Mouse (Mus musculus) forebrain, embryonic 11.5 days (tissue): ENCODE results near the gene Magi1. TPM values are rescaled to one million over a fixed set of nuclear protein-coding genes. Genes with fewer than 3 reads are reported as not detected.

ENCODE experiments used
- ATAC-seq: fragments of 200-750 bp; cut with Nextera tagmentation; replicated peaks from 2 replicates; pipeline ENCODE4 v1.8.0; 2017; ENCODE audit warnings: moderate TSS enrichment; ENCODE audit not compliant: low FRiP score
- DNase-seq: peaks from one replicate; pipeline ENCODE4 v3.0.0-alpha.2; 2017; ENCODE audit warnings: low spot score
- H3K27ac ChIP-seq: fragments of 300-500 bp; sonication (generic); 2 replicates; pipeline ENCODE4 v1.5.1; 2014; ENCODE audit warnings: low read depth, low read length
- H3K27me3 ChIP-seq: fragments of 300-500 bp; sonication (generic); 2 replicates; pipeline ENCODE4 v1.6.1; 2014; ENCODE audit warnings: mild to moderate bottlenecking, low read length, mixed read lengths; ENCODE audit not compliant: control insufficient read depth, insufficient read depth
- H3K36me3 ChIP-seq: fragments of 300-500 bp; sonication (generic); 2 replicates; pipeline ENCODE4 v1.6.1; 2014; ENCODE audit warnings: mild to moderate bottlenecking, low read length, moderate library complexity, mixed read lengths; ENCODE audit not compliant: control insufficient read depth, insufficient read depth
- H3K4me1 ChIP-seq: fragments of 300-500 bp; sonication (generic); replicated peaks from 2 replicates; pipeline ENCODE4 v1.6.1; 2014; ENCODE audit warnings: low read length, mixed read lengths; ENCODE audit not compliant: control insufficient read depth, insufficient read depth
- H3K4me2 ChIP-seq: fragments of 300-500 bp; sonication (generic); 2 replicates; pipeline ENCODE4 v1.6.1; 2014; ENCODE audit warnings: low read depth, mild to moderate bottlenecking, low read length, moderate library complexity, mixed read lengths; ENCODE audit not compliant: severe bottlenecking
- H3K4me3 ChIP-seq: fragments of 300-500 bp; sonication (generic); 2 replicates; pipeline ENCODE4 v1.5.1; 2014; ENCODE audit warnings: low read depth, low read length
- H3K9ac ChIP-seq: fragments of 300-500 bp; sonication (generic); 2 replicates; pipeline ENCODE4 v1.6.1; 2014; ENCODE audit warnings: low read length
- H3K9me3 ChIP-seq: fragments of 300-500 bp; sonication (generic); 2 replicates; pipeline ENCODE4 v1.6.1; 2016; ENCODE audit warnings: low read length, mixed read lengths; ENCODE audit not compliant: control insufficient read depth
- WGBS: fragments of 180-500 bp; shearing (Covaris S2); extraction: QIAGEN DNeasy Blood & Tissue Kit; methylation state at CpG from one replicate; pipeline ENCODE4 v1.1.7; 2014; 5-methylcytosine and 5-hydroxymethylcytosine counted together
- polyA plus RNA-seq: library from polyadenylated mRNA; unstranded; fragments of >200 nt; fragmentation: Nextera tagmentation; extraction: Ambion mirVana; gene quantifications from 2 replicates; pipeline ENCODE4 v1.2.1, GENCODE M21; 2014

The Magi1 gene
- polyA plus RNA-seq, 1 experiment from 2014 or later: 44.3 TPM

DNA sequence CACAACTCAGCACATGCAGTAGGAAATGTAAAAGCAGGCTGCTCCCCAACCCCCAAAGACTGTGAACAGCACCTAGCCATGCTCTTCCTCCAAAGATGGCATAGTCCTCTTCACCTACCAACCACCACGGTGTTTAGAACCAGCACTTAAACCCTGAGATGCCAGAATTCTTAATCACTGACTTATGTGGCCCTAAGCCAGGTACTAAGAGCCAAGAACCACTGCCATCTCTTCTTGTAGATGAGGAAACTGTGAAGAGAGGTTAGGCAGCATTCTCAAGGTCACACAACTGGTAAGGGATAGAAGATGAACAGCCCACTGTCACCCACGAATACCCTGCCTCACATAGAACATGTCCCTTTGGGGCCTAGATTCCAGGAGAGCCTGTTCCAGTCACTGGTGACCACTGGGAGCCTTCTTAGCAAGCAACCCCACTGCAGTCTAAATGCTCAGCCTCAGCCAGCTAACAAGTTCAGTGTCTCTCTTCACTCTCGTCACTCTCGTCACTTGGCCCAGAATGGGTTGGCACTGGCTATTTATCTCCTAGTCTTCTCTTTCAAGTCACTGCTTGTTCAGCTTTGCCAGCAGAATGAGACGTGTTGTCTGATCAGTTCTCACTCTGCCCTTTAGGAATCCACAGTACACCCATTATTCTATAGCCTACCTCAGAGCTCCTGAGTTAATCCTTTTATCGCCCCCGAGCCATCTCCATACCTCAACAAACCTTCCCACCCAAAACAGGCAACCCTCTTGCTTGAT lies 19.4 kb downstream of the Magi1 start:
- no peaks in the 10 kb centered on the region for H3K4me1 ChIP-seq
- H3K27me3 ChIP-seq: no peaks in the 10 kb centered on the region
- no peak overlapping the region for H3K4me3 ChIP-seq
- H3K9ac ChIP-seq: no peak overlapping the region
- 78% methylated on average over 7 of the region's 7 CpGs for WGBS
- no peak overlapping the region for H3K27ac ChIP-seq
- DNase-seq (no peak), ATAC-seq (no peak)
- no peaks in the 10 kb centered on the region for H3K36me3 ChIP-seq
- H3K9me3 ChIP-seq: no peaks in the 10 kb centered on the region
- H3K4me2 ChIP-seq: no peak overlapping the region

DNA sequence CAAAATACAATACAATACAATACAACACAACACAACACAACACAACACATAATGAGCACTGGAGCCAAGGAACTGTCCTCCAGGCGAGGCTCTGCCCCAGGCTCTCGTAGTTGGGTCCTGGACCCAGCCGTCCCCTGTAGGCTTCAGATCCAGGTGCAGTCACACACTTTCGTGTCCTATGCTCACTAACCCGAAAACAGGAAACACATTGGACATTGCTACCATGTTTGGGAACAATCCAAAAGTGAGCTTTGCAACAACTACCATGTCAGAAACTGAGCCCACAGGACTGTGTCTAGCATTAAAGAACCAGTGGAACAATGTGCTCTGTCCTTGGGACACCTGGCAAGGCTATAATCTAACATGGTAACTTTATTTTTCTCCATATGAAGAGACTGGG lies 22.9 kb downstream of the Magi1 start:
- Histone ChIP-seq H3K27ac (no peak overlapping the region), H3K4me1 (peaks cover 3% of the 10 kb centered on the region)
- 96% methylated on average over 5 of the region's 5 CpGs for WGBS

GRCm38 (mm10) chr6:94259981-94260380 lies 23.7 kb downstream of the Magi1 start:
- 98% methylated on average over 2 of the region's 2 CpGs for WGBS

More for the DNA sequence above, 22.9 kb downstream of the Magi1 start:
- Histone ChIP-seq H3K4me3 (no peak overlapping the region), H3K27me3 (no peaks in the 10 kb centered on the region), H3K9me3 (no peaks in the 10 kb centered on the region), H3K36me3 (no peaks in the 10 kb centered on the region), H3K4me2 (no peak overlapping the region), H3K9ac (no peak overlapping the region)
- DNase-seq (no peak), ATAC-seq (no peak)

DNA sequence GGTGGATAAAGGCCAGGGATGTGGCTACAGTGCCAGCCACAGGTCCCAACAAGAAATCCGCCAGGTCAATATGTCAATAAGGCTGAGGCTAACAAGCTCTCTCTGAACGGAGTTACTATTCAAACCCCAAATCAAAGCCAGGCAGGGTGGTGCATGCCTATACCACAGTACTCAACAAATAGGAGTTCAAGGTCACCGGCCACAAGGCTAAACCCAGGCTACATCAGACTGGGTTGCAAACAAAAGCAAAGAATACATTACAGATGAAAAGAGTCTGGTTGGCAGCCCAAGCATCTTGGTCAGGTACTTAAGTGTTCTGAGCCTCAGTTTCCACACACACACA lies 25.9 kb downstream of the Magi1 start:
- Histone ChIP-seq H3K27me3 (no peaks in the 10 kb centered on the region), H3K4me1 (peaks cover 6% of the 10 kb centered on the region), H3K9ac (no peak overlapping the region), H3K4me2 (no peak overlapping the region), H3K9me3 (no peaks in the 10 kb centered on the region), H3K27ac (no peak overlapping the region), H3K4me3 (no peak overlapping the region), H3K36me3 (no peaks in the 10 kb centered on the region)
- ATAC-seq (no peak), DNase-seq (no peak)
- WGBS: 72% methylated on average over 3 of the region's 3 CpGs

More at GRCm38 (mm10) chr6:94259981-94260380, 23.7 kb downstream of the Magi1 start:
- no peak overlapping the region for H3K4me2 ChIP-seq
- H3K9ac ChIP-seq: no peak overlapping the region
- no peaks in the 10 kb centered on the region for H3K27me3 ChIP-seq
- H3K27ac ChIP-seq: no peak overlapping the region
- no peak for DNase-seq
- H3K9me3 ChIP-seq: no peaks in the 10 kb centered on the region
- peaks cover 6% of the 10 kb centered on the region for H3K4me1 ChIP-seq
- ATAC-seq: no peak
- no peaks in the 10 kb centered on the region for H3K36me3 ChIP-seq
- no peak overlapping the region for H3K4me3 ChIP-seq

- Histone ChIP-seq H3K4me1 (peaks cover 6% of the 10 kb centered on the region), H3K27me3 (no peaks in the 10 kb centered on the region), H3K4me3 (no peak overlapping the region), H3K9me3 (no peaks in the 10 kb centered on the region), H3K36me3 (no peaks in the 10 kb centered on the region), H3K4me2 (no peak overlapping the region), H3K27ac (no peak overlapping the region), H3K9ac (no peak overlapping the region)
- no peak for ATAC-seq
- 80% methylated on average over 12 of the region's 12 CpGs for WGBS
- DNase-seq: no peak
Measured at GRCm38 (mm10) chr6:94256982-94257830, 26.5 kb downstream of the Magi1 start.

GRCm38 (mm10) chr6:94253943-94254342 lies 29.8 kb downstream of the Magi1 start:
- Histone ChIP-seq H3K4me1 (peaks cover 6% of the 10 kb centered on the region), H3K27ac (no peak overlapping the region), H3K9me3 (no peaks in the 10 kb centered on the region), H3K9ac (no peak overlapping the region), H3K36me3 (no peaks in the 10 kb centered on the region), H3K4me3 (no peak overlapping the region), H3K4me2 (no peak overlapping the region), H3K27me3 (no peaks in the 10 kb centered on the region)
- WGBS: 83% methylated on average over 8 of the region's 8 CpGs
- no peak for ATAC-seq
- no peak for DNase-seq

- 75% methylated on average over 8 of the region's 8 CpGs for WGBS
- H3K9ac ChIP-seq: no peak overlapping the region
- DNase-seq (no peak), ATAC-seq (no peak)
- H3K4me1 ChIP-seq: peaks cover 8% of the 10 kb centered on the region
- H3K4me2 ChIP-seq: no peak overlapping the region
- no peaks in the 10 kb centered on the region for H3K9me3 ChIP-seq
- H3K27ac ChIP-seq: no peak overlapping the region
- H3K36me3 ChIP-seq: no peaks in the 10 kb centered on the region
- no peak overlapping the region for H3K4me3 ChIP-seq
- H3K27me3 ChIP-seq: no peaks in the 10 kb centered on the region
Measured at GRCm38 (mm10) chr6:94251358-94251945, 32.3 kb downstream of the Magi1 start.

GRCm38 (mm10) chr6:94249286-94249790 lies 34.4 kb downstream of the Magi1 start:
- WGBS: 92% methylated on average over 9 of the region's 9 CpGs
- Histone ChIP-seq H3K27me3 (no peaks in the 10 kb centered on the region), H3K4me2 (no peak overlapping the region), H3K36me3 (no peaks in the 10 kb centered on the region), H3K27ac (no peak overlapping the region), H3K4me1 (0 out of 2 replicates have a peak, but pooled peaks cover 2% of the 10 kb centered on the region), H3K4me3 (no peak overlapping the region), H3K9ac (no peak overlapping the region), H3K9me3 (no peaks in the 10 kb centered on the region)
- ATAC-seq (no peak), DNase-seq (no peak)
